Mouse (Mus musculus) stomach, adult 2 months (tissue): ENCODE data around the gene Atxn7l2. TPM values are rescaled to one million over a fixed set of nuclear protein-coding genes. Genes with fewer than 3 reads are reported as not detected.

Source experiments
- polyA plus RNA-seq: library from polyadenylated mRNA; depleted of rRNA; stranded (reverse); fragments of >200 nt; gene quantifications from 2 replicates; pipeline ENCODE4 v1.2.3, GENCODE M21; 2012; rRNA removed

The Atxn7l2 gene
- 3.1 and 3.3 TPM in 2 replicates for polyA plus RNA-seq

GRCm38 (mm10) chr3:108210771-108211139, at the start of gene Atxn7l2:
TSS of gene Atxn7l2 (minus strand) at chr3:108210934.

GRCm38 (mm10) chr3:108256719-108257637, 46.2 kb upstream of the Atxn7l2 start, which contains the start of gene Psma5:
TSS of gene Psma5 (plus strand) at chr3:108256926.

GRCm38 (mm10) chr3:108226558-108227350, 16.0 kb upstream of the Atxn7l2 start, which contains the start of gene Sypl2:
TSS of gene Sypl2 (minus strand) at chr3:108226648.

GRCm38 (mm10) chr3:108200329-108201323, 10.1 kb downstream of the Atxn7l2 start, which contains the start of gene Cyb561d1:
TSS of gene Cyb561d1 (minus strand) at chr3:108201212.

GRCm38 (mm10) chr3:108186098-108187047, 24.4 kb downstream of the Atxn7l2 start, which contains the start of gene Amigo1:
TSS of gene Amigo1 (plus strand) at chr3:108186335.

GRCm38 (mm10) chr3:108154656-108155055, 56.1 kb downstream of the Atxn7l2 start, which contains the start of gene Gpr61:
TSS of gene Gpr61 (minus strand) at chr3:108154882.

Other genes starting within 250 kb of the Atxn7l2 start
- gene Gstm3, start 241.7 kb downstream of the Atxn7l2 start, polyA plus RNA-seq, result 22.6 and 33.9 TPM in 2 replicates
- gene Gstm2, start 224.5 kb downstream of the Atxn7l2 start, polyA plus RNA-seq, result 80.3 and 101 TPM in 2 replicates
- 1,087 and 1,160 TPM in 2 replicates for gene Gstm1, start 193.0 kb downstream of the Atxn7l2 start, polyA plus RNA-seq
- 4.6 and 5.2 TPM in 2 replicates for gene Gstm4, start 166.0 kb downstream of the Atxn7l2 start, polyA plus RNA-seq
- 60.5 and 89.7 TPM in 2 replicates for gene Ampd2, start 124.3 kb downstream of the Atxn7l2 start, polyA plus RNA-seq
- 0.06 TPM in 1 of 2 replicates, not detected in the other for gene Gnat2, start 118.1 kb downstream of the Atxn7l2 start, polyA plus RNA-seq
- 4.1 and 4.7 TPM in 2 replicates for gene Gnai3, start 64.8 kb downstream of the Atxn7l2 start, polyA plus RNA-seq
- 0.06 and 0.08 TPM in 2 replicates for gene Gpr61, start 56.1 kb downstream of the Atxn7l2 start, polyA plus RNA-seq
- gene Amigo1, start 24.6 kb downstream of the Atxn7l2 start, polyA plus RNA-seq, result 10.0 and 10.8 TPM in 2 replicates
- 4.1 and 4.9 TPM in 2 replicates for gene Cyb561d1, start 9.7 kb downstream of the Atxn7l2 start, polyA plus RNA-seq
- gene Sypl2, start 15.7 kb upstream of the Atxn7l2 start, polyA plus RNA-seq, result 1.2 and 3.1 TPM in 2 replicates
- 7.7 and 8.8 TPM in 2 replicates for gene Psma5, start 46.0 kb upstream of the Atxn7l2 start, polyA plus RNA-seq
- 23.1 and 28.2 TPM in 2 replicates for gene Sort1, start 73.1 kb upstream of the Atxn7l2 start, polyA plus RNA-seq
- not detected in 2 replicates for gene Mybphl, start 154.0 kb upstream of the Atxn7l2 start, polyA plus RNA-seq
- 2.5 and 2.6 TPM in 2 replicates for gene Psrc1, start 172.9 kb upstream of the Atxn7l2 start, polyA plus RNA-seq
- 16.7 and 22.7 TPM in 2 replicates for gene Celsr2, start 204.6 kb upstream of the Atxn7l2 start, polyA plus RNA-seq
- 17.0 and 19.6 TPM in 2 replicates for gene Sars, start 234.3 kb upstream of the Atxn7l2 start, polyA plus RNA-seq